Mouse (Mus musculus) heart, adult 11 months (tissue): ENCODE results near the gene Tgfbr1.

Experiments used
- DNase-seq: peaks from one replicate; pipeline ENCODE4 v3.0.0; 2022

Tgfbr1 gene

DNA sequence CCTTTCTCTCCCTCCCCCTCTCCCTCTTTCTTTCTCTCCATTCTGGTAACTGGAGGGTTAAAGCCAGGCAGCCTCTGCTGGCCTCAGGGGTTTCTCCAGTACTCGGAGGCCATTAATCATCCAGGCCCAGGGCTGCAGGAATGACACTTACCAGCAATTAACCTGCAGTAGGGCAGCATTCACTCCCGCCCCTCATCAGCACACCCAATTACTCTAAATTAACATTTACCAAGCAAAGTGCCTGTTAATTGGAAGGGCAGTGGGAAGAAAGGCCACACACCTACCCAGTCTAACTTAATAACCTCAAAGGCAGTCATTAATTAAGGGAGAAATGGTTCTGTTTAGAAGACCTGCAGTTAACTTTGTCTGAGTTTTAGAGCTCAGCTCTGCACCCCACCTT, 71.4 kb downstream of the Tgfbr1 start:
- DNase-seq, result peak; percentile 21

DNA sequence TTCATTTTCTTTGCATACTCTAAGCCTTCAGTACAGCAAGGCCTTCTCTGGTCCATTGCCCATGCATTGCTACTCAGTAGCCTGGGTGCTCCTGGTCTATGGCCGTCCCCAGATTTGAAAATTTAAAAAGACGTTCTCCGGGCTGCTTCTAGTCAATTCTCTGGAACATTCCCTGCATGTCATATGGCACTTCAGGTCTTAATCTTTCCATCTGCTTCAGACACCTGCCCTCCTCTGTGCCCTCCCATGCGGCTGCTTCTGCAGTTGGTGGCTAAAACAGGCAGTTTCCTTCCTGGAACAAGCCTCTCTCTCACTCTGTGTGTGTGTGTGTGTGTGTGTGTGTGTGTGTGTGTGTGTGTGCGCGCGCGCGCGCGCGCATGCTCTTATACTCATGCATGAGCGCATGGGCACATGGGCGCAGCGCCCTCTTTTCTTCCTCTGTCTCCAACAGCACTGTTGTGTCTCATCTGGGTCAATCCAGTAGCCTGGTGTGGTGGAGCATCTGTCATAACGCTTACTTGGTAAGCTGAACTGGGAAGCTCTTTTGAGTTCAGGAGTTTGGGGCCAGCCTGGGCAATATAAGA, 72.3 kb downstream of the Tgfbr1 start:
- peak; percentile 87 for DNase-seq

DNA sequence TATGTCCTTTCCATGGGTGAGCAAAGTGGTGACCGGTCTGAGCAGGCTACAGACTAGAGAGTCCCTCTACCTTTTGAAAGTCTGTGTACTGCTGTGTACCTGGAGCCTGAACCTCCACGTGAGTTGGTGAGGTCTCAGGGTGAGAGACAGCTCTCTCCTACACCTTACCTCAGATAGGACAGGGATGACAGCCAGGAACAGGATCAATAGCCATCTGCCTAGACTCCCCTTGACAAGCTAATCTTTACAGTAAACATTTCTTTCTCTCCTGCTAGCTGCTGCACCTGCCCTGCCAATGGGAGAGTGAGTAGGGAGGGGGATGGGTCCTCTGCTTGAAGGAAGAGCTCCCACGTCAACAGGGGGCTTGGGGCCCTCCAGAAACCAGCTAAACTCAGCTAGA, 74.6 kb downstream of the Tgfbr1 start:
- peak; percentile 74 for DNase-seq

GRCm38 (mm10) chr4:47430557-47430956, 77.5 kb downstream of the Tgfbr1 start:
- peak; percentile 66 for DNase-seq

- DNase-seq, result peak; percentile 63
These were observed 78.1 kb downstream of the Tgfbr1 start for GRCm38 (mm10) chr4:47431081-47431480.

- peak; percentile 40 for DNase-seq
These were observed 79.7 kb downstream of the Tgfbr1 start for GRCm38 (mm10) chr4:47432766-47433165.

DNA sequence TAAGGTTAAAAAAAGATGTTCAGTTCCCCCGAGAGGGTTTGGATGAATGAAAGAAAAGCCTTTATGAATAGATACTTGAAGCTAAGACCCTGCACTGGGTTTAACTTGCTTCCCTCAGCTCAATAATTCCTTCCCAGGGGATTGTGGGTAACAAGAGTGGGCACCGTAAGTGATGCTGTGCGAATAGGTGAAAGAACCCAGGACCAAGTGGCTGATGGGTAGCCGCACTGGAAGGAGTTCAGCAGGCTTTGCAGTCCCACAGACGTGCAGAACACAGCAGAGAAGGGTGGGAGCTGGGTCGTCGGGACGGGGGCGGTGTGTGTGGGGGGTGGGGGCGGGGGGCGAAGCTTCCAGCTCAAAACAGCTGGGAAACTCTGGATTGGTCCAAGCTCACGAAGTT, 82.1 kb downstream of the Tgfbr1 start:
- DNase-seq, result peak; percentile 75

DNA sequence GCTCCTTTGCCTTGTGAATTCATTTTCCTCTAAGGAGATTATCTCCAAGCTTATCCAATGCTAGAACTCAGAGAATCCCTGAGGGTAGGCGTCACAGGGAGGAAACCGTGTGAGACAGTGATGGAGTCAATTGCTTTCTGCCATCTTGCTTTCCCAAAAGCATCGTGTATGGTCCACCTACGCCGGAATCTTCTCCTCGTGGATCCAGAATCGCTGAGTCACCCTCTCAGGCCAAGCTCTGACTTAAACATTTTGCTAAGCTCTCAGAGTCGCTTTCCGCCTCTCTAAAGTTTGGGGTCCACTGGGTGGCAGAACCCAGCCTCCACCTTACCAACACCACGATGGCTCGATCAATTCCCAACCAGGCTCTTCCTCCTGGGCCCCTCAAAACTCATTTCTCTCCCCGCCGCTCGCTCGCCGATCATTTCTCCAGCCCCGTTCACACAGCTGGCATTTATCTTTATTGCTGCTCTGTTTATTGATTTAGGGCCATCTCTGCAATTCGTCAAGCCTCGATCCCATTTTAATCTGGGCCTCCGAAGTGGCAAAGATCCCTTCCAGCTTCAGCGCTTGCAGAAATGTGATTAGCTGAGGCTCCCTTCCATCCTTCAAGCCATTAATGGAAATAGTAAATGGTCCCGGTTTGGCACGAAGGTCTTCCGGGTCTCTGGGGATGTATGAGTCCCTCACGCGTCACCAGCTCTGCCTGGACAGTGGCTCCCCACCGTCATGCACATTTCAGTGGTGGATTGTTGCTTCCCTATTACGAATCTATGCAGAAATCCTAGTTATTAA, 82.7 kb downstream of the Tgfbr1 start:
- DNase-seq, result peak; percentile 87

DNA sequence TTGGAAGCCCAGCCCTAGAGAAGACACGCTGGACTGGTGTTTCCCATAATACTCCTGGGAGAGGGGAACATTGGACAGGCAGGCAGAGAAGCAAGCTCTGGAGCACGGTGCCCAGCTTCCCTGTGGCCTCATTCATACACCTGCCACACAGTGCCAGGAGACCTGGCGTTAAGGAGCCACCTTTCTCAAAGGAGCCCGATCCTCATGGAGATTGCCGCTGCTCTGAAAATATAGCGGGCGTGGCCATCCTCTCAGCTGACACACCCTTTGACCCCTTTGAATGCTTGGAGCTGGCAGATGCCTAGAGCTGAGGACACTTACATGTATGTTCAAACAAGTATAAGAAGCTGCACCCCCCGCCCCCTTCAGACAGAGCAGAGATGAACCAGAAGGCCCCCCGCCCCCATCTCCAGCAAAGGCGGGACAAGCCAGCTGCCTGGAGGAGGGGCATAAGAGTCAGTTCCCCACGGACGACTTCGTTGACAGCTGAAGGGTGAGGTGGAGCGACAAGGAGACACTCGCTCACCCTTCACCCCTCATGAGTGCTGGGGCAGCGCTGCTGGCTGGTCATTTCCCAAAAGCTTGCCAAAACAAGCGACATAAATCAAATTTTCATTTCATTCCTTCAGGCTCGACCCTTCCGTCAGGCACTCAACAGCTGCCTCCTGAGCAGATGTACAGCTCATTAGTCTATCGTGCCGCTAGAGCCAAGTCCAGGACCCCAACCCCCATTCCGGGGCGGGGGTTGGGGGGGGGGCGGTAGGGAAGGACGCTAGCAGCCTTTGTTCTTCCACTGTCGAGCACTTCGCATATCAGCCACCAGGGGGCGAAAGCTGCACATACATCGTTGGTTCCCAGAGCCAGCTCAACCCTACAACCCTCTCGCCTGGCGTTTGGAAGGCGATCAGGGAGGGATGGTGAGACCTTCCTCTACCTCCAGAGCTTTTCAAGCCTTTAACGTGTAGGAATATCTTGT, 84.6 kb downstream of the Tgfbr1 start:
- DNase-seq, result peak; percentile 97

DNA sequence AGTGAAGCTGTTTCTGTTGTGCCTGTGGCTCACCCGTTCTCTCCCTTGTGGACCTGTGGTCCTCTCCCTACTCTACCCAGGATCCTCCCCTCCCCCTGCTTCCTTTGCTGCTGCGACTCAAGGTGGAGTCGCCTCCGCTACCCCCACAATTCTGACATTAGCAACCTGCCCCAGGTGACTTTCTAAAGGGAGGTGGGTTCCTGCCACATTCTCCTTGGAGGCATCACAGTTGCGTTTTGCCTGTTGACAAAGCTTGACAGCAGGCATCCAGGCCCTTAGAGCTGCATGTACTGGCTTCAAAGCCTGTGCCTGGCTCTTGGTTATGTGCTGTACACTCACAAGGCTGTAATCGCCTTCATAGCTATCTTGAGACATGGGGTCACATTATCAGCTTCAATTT, 85.9 kb downstream of the Tgfbr1 start:
- DNase-seq, result peak; percentile 61

DNA sequence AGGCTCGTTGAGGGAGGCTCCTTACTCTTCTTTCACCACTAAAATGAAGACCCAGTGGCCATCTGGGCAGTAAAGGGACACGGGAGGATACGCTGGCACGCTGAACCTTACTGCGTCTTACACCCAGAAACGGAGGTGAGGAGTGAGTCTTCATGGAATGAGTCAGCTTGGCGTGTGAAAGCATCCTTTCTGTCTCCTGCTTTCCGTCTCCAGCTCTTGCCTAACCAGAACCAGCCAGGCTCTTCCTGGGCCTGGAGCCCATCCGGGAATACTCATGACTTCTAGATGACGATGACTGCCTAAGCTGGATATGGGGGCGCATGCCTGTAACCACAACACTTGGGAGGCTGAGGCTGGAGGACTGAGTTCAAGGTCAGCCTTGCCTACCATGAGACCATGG, 87.9 kb downstream of the Tgfbr1 start:
- peak; percentile 64 for DNase-seq

- peak; percentile 64 for DNase-seq
These were observed 95.5 kb downstream of the Tgfbr1 start for GRCm38 (mm10) chr4:47448526-47448925.

DNA sequence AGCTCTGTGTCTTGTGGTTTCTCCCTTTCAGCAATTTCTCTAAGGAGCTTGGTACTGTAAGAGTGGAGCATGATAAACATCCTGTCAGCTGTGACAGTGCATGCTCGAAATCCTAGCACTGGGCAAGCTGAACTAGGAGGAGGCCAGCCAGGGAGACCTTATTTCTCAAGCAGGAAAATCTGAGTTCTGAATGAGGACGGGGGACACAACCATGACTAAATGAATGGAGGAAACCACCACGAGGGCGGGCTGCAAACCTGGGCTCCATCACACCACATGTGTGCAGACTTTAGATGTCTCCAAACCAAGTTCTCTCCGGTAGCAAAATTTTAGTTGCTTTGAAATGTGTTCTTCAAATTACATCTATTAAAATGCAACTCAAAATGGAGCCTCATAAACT, 96.1 kb downstream of the Tgfbr1 start:
- peak; percentile 76 for DNase-seq

GRCm38 (mm10) chr4:47449586-47450522, 96.8 kb downstream of the Tgfbr1 start:
- DNase-seq, result peak; percentile 81
